Mouse (Mus musculus): ENCODE data around the gene Vegfb.
A peak's percentile ranks its signal among the peaks of the same experiment; 100 is the strongest.

Vegfb gene

GRCm38 (mm10) chr19:6991166-6991565 is 3.7 kb upstream of the Vegfb start:
- peak; percentile 25 for DNase-seq

DNA sequence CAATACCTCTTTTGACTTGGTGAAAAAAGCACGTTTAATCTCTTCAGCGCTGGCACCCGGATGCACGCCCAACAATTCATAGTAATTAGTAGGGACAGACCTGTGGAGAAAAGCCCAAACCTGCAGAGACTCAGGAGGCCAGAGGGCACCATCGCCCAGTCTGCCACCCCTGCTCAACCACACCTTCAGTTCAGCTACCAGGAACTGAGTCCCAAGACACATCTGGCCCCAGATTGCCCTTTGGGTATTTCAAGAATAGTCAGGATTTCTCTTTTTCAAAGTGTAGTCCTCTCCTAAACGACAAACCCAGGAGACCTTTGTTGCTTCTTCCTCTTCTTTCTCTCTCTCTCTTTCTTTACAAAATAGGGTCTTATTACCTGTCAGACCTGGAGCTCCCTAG is 3.3 kb upstream of the Vegfb start:
- peak; percentile 19 for DNase-seq

DNA sequence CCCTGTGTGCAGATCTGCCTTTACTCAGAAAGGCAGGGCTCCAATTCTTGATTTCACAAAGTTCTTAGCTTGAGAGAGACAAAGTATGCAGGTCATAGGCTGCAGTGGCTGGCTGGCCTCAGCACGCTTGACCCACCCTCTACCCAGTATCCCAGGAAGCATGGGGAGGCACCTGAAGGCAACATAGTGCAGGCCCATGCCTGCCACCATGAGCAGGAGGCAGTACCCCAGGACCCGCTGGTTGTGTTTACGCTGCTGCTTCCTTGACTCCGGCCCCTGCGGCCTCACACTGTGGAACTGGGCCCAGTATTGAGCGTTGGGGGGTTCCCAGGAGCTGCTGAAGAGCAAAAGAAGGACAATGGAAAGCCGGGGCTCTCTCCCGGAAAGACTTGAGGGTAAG is 1.8 kb upstream of the Vegfb start:
- peak; percentile 38 for DNase-seq

- DNase-seq: no peak
Observed at GRCm38 (mm10) chr19:6987904-6988285, 444 bp upstream of the Vegfb start.

- DNase-seq: no peak
Observed at GRCm38 (mm10) chr19:6985951-6986708, 1.3 kb downstream of the Vegfb start.

GRCm38 (mm10) chr19:6985300-6985699 is 2.2 kb downstream of the Vegfb start:
- DNase-seq: no peak

DNA sequence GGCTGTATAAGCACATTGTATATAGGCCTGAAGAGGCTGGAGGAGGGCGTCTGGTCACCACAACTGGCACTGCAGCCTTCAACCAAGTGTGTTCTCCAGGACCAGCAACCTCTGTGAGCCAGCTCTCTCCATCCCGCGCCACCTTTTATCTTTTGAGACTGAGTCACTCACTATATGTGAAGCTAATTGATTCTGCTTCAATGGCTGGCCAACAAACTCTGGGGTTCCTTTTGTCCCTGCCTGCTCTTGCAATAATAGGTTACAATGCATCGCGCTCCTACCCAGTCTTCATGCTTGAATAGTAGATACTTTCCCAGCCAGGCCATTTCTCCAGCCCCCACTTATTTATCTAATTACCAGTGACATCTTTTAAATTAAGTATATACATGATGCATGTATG is 3.8 kb downstream of the Vegfb start:
- no peak for DNase-seq

DNA sequence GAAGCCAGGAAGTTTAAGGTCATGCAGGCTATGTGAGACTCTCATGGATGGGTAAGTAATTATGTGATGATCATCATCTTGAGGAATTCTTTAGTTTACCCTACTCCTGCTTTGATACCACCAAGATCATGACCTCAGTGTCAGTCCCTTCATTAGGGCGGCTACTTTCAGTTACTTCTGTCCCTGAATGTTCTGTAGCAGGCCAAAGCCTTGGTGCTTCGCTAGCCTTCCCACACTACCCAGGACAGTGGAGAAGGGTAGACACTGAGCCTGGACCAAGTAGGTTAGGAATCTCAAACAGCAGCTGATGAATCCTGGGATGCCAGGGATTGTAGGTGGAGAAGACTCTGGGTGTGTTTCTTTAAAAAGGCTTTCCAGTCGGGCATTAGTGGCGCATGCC is 6.0 kb downstream of the Vegfb start:
- DNase-seq: no peak

GRCm38 (mm10) chr19:6980381-6981093 is 6.9 kb downstream of the Vegfb start, which contains the start of gene Fkbp2:
Gene Fkbp2 (minus strand): TSS chr19:6980501.
- peak; percentile 99 for DNase-seq

DNA sequence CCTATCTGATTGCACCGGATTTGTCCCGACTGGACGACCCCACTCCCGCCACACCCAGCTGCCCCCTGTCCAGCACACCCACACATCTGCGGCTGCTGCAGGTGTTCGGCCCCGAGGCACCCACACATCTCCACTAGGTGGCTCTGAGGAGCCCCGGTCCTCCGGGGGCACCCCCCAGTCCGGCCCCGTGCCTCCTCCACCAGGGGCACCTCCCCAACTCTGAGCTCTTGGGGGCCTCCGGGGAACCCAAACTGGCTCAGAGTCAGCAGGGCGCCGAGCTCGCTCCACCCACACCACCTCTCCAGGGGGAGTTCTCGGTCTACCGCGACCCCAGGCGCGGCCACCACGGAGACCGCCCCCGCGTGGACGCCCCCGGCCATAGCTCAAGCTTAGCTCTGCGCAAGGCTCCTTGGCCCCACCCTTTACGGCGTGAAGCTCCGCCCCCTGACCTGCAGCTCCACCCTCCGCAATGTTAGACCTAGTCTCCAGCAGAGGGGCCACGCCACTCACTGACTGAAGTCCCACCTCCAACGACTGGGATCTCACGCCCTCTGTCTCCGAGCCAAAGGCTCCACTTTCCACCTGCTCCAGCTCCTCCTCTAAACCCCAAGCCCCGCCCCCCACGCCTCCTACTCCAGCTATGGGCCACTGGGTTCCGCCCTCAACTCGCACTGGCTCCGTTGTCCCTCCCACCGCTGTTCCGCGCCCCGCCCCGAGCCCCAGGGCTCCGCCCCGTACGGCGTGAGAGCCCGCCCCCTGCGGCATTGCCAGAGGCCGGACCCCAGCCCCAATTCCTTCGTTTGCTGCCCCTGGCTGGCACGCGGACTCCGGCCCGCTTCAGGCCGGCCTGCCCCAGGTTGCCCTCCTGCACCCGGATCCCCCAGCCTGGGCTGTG is 7.7 kb downstream of the Vegfb start:
- DNase-seq: peak; percentile 99

GRCm38 (mm10) chr19:6979001-6979479 is 8.4 kb downstream of the Vegfb start:
- peak; percentile 70 for DNase-seq

DNA sequence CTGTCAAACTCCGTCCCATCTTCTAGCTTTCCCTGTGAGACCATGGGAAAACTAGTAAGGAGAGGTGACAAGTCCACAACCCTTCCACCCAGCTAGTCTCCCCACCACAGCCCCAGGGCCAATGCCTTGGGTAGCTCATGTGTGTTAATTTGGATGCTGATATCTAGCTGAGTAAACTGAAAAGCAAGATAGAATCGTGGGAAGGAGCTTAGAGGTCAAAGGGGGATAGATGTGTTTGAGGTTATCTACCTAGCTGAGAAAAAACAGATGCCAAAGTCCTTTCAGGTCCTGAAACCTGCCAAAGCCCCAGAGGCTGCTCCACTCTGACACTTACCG is 8.8 kb downstream of the Vegfb start:
- DNase-seq: no peak

- no peak for DNase-seq
Observed at GRCm38 (mm10) chr19:6977759-6978638, 9.5 kb downstream of the Vegfb start.

DNA sequence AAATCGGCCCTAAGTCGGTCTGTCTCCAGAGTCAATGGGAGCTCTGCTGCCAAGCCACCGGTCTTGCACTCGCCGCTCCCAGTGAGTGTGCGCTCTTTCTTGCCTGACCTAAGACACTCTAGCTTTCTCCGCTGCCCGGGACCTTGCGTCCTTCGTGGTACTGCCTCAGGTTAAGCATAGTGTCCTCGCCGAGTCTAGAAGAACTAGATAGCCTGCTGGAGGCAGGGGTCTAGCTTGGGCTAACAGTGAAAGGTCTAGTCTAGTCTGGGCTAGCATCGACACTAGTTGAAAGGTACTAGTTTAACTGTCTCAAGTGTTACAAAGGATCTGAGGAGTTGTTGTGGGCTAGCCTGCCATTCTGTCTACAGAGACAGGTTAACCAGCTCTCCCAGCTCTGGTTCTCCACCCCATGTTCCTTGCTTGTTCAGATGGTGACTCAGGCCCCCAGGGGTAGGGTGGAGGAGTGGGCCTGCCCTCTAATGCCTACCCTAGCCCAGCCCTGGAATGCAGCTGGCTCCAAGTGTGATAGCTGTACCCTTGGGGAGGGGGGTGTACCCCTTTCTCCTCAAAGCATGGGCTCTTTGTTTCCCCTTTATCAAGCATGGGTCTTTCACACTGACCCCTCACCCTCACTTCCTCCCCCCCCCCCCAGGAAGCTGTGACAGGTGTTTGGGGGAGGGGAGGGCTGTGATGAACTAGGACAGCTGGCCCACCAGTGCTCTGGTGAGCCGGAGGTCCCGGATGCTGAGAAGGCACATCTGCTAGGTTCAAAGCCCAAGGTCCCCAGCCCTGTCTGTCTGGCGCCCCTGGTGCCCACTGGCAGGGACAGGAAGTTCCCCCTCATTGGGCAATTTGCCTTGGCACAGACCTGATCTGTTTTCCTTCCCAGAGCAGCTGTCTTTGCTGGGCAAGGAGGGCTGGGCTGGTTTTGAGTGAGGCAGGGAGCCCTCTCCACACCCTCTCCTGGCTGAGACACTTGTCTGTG is 11.6 kb downstream of the Vegfb start, which contains the start of gene Plcb3:
Plcb3 (minus strand) TSS at position 934 of the 985 bp plus-strand sequence.
- DNase-seq: no peak

- no peak for DNase-seq
Observed at GRCm38 (mm10) chr19:6974211-6975205, 12.9 kb downstream of the Vegfb start, which contains the start of gene Ppp1r14b. Gene Ppp1r14b (plus strand): TSS chr19:6974968.

DNA sequence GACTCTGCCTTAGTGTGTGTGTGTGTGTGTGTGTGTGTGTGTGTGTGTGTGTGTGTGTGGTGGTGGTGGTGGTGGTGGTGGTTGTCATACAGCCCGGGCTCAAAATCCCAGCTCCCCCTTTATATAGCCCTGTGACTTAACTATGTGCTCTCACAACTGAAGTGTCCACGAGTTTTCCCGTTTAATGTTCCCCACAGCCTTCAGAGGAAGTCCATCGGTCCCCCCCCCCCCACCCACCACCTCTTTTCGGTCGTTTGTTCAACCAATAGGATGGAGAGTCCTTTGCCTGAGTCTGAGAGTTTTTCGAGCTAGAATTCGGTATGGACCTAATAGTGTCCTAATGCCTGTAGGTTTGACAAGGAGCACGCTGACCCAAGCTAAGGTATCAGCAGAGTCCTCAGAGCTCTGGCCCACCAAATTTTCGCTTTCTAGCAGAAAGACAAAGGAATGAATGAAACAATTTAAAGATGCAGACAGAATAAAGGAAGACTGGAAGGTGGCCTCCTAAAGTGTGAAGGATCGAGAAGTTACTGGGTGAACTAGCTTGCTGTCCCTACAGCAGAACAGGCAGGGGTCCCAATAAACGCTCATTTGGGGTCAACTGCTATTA is 13.8 kb downstream of the Vegfb start:
- no peak for DNase-seq

DNA sequence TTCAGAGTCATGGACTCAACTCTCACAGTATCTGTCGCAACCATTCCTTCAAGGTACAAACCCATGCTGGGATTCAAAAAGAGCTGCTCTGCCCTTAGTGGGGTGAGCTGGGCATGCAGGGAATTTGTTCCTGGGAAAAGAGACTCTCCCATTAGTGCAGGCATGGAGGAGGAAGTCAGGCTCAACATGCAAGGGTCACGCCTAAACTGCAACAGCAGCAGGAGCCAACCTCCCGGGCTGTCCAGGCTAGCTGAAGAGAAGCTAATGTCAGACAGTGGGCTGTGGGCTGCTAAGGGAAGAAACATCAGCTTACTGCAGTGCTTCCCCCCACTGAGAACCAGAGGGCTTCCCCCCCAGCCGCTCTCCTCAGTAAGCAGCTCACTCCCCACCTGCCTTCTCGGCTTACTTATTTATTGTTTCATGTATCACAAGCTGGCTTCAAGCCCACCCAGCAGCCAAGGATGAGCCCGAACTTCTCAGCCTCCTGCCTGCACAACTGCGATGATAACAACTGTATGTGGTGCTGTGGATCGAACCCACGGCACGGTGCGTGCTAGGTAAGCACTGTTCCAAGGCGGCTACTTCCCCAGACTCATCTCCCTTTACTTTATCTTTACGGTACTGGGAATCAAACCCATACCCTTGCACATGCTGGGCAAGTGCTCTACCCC is 15.1 kb downstream of the Vegfb start:
- DNase-seq: no peak

DNA sequence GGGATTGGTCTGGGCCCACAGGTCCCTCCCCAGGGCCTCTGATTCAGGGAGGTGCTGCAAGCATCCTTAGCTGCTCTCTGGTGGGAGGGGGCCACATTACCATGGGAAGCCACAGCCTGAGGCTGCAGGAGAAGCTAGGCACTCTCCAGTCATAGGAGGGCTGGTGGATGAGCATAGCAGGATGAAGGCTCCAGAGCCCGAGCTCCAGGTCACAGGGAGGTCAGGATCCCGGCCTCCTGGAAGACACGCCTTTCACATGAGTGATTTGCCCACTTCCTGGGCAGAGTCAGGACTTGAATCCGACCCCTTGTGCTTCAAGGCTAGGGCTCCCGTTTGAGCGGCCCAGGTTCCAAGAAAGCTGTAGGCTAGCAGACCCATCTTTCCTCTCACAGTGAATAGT is 15.8 kb downstream of the Vegfb start:
- DNase-seq: no peak

Measured in cerebellum, adult 11 months (tissue).